9 mouse cellular contexts compared by ENCODE assay signal in the genomic region with DNA sequence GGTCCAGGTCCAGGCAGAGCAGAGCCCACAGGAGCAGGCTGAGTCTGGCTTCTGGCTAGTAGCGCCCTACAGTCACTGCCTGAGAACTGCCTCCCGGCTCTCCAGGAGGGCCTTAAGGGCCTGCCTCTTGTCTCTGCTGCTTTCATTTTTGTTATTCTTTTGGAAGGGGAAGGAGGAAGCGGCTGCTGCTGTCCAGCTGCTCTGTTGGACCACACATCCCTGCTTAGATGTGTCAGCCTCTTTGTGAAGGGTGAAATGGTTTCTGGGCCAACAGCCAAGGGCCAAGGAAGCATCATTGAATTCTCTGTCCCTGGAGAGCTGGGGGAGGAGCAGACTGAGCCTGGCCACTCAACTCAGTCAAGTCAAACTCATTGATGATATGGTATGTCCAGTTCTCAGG. TPM values are rescaled to one million over a fixed set of nuclear protein-coding genes. Genes with fewer than 3 reads are reported as not detected.
DNase-seq lines count a peak whose midpoint lies in the region; ATAC-seq lines count a peak whose summit lies in the region.
"Had no signal": no experiment of that assay in that cellular context is flagged by ENCODE, and none has a peak within 500 bp of the region (broad histone marks: within the 10 kb centered on the region; RNA-seq: fewer than 3 reads in every experiment).

No protein-coding gene starts in this region.

- 0 out of 2 replicates have a peak overlapping the region, but pooled peaks have one; percentile 4 for H3K4me2 ChIP-seq in heart, embryonic 14.5 days (ENCODE audit: low read length)
- H3K4me2 ChIP-seq: embryonic facial prominence, embryonic 13.5 days had no signal

- peak; percentile 29 to 34 for DNase-seq in frontal cortex, postnatal 10 days (ENCODE audit: low spot score in 2 of 2)
- no peak for DNase-seq in frontal cortex, postnatal 14 days (ENCODE audit: low spot score in 2 of 2)
- DNase-seq in right cerebral cortex, postnatal 14 days = peak; percentile 34
- no peak for DNase-seq in right cerebral cortex, postnatal 25 days
- DNase-seq in kidney, postnatal 4 days = peak; percentile 86 to 91
- no peak for DNase-seq in thymus, adult 18-20 months
- no peak for DNase-seq in embryo, embryonic 10.5 days (ENCODE audit: low spot score)

- peaks cover 23 to 26% of the 10 kb centered on the region in 2 experiments for H3K4me1 ChIP-seq in heart, embryonic 14.5 days (ENCODE audit: control insufficient read depth in 2 of 2, insufficient read depth in 2 of 2, low read length in 2 of 2)

- no peak overlapping the region for H3K9ac ChIP-seq in heart, embryonic 14.5 days (ENCODE audit: low read length)
- H3K9ac ChIP-seq: embryonic facial prominence, embryonic 13.5 days had no signal

- H3K36me3 ChIP-seq in heart, embryonic 14.5 days (ENCODE audit: control insufficient read depth, insufficient read depth, low read length) = no peaks in the 10 kb centered on the region
- H3K36me3 ChIP-seq: embryonic facial prominence, embryonic 13.5 days had no signal

- 26% methylated on average over 3 of the region's 3 CpGs for WGBS in heart, embryonic 14.5 days

- H3K27ac ChIP-seq in heart, embryonic 14.5 days (replicated peaks in 1 of 2; ENCODE audit: control insufficient read depth in 1 of 2, insufficient read depth in 1 of 2, low read depth in 2 of 2, low read length in 2 of 2) = 0 out of 4 replicates have a peak overlapping the region, but pooled peaks of 1 of the 2 experiments have one; percentile 31
- H3K27ac ChIP-seq: embryonic facial prominence, embryonic 13.5 days had no signal

- ATAC-seq in heart, embryonic 14.5 days (ENCODE audit: insufficient number of reproducible peaks, insufficient read depth, low FRiP score, low read depth) = no peak

- H3K27me3 ChIP-seq in heart, embryonic 14.5 days (ENCODE audit: control insufficient read depth, insufficient read depth, low read length) = no peaks in the 10 kb centered on the region

- no peak overlapping the region for H3K4me3 ChIP-seq in heart, embryonic 14.5 days (ENCODE audit: control insufficient read depth in 1 of 2, insufficient read depth in 1 of 2, low read depth in 1 of 2, low read length in 2 of 2)
- H3K4me3 ChIP-seq: embryonic facial prominence, embryonic 13.5 days had no signal

- H3K9me3 ChIP-seq in heart, embryonic 14.5 days (ENCODE audit: control insufficient read depth, low read length) = no peaks in the 10 kb centered on the region
- H3K9me3 ChIP-seq: embryonic facial prominence, embryonic 13.5 days had no signal

RNA-seq across cellular contexts. Expression of a gene that starts 7.3 kb away (rescaled TPM):
- 8.8 and 10.2 TPM in 2 replicates for polyA plus RNA-seq in heart, embryonic 14.5 days (2014; fragmentation: Nextera tagmentation; extraction: Ambion mirVana)

RNA-seq across cellular contexts. Expression of a gene that starts 41.3 kb away (rescaled TPM):
- polyA plus RNA-seq in heart, embryonic 14.5 days (2014; fragmentation: Nextera tagmentation; extraction: Ambion mirVana) = 47.8 and 48.2 TPM in 2 replicates

Comparison
In these comparisons a context has a peak if more than half of its experiments do, and no peak if none do; other contexts are left out.
1. DNase-seq: peak in frontal cortex, postnatal 10 days (2 of 2), right cerebral cortex, postnatal 14 days (single experiment) and kidney, postnatal 4 days (2 of 2); none in frontal cortex, postnatal 14 days (0 of 2), right cerebral cortex, postnatal 25 days (single experiment), thymus, adult 18-20 months (0 of 2) and embryo, embryonic 10.5 days (single experiment).